Mouse (Mus musculus) E14TG2a.4 (cell line): ENCODE measurements around the gene App.

Source experiments
- CTCF ChIP-seq: conservative IDR thresholded peaks from 2 replicates; pipeline ENCODE4 v1.5.1; 2014; ENCODE audit warnings: low read length
- NANOG ChIP-seq: IDR thresholded peaks from 2 replicates; pipeline ENCODE4 v1.6.1; 2014; ENCODE audit warnings: borderline replicate concordance, low read length, mixed read lengths
- POU5F1 ChIP-seq: IDR thresholded peaks from 2 replicates; pipeline ENCODE4 v1.6.1; 2014; ENCODE audit warnings: low read length, borderline replicate concordance

GRCm38 (mm10) chr16:85145369-85145768 lies 28.2 kb downstream of the App start:
- no peak for TF ChIP-seq CTCF
- TF ChIP-seq NANOG = no peak
- TF ChIP-seq POU5F1 = no peak
